Mouse (Mus musculus): ENCODE results near the gene Hist1h4n.
"Not testable (repeated sequence)": the region's sequence is repeated elsewhere in the genome, so short reads cannot be mapped to it uniquely, and the experiment has no call there.

Gene Hist1h4n

DNA sequence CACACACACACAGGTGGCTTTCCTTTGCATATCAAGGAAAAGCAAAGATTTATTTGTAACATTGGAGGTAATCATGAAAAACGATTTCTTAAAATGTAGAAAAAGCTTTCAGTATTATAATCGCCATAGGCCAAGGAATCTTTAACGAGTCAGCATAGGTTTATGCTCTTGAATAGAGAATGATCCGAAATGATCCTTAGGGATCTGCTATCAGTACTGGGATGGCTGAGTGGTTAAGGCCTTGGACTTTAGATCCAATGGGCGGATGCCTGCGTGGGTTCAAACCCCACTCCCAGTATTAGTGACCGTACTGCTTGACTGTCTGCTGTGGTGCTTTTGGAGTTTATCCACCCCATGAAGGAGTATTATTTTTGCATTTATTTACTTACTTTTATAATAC is 36.4 kb downstream of the Hist1h4n start:
- CTCF ChIA-PET: no interaction called here

DNA sequence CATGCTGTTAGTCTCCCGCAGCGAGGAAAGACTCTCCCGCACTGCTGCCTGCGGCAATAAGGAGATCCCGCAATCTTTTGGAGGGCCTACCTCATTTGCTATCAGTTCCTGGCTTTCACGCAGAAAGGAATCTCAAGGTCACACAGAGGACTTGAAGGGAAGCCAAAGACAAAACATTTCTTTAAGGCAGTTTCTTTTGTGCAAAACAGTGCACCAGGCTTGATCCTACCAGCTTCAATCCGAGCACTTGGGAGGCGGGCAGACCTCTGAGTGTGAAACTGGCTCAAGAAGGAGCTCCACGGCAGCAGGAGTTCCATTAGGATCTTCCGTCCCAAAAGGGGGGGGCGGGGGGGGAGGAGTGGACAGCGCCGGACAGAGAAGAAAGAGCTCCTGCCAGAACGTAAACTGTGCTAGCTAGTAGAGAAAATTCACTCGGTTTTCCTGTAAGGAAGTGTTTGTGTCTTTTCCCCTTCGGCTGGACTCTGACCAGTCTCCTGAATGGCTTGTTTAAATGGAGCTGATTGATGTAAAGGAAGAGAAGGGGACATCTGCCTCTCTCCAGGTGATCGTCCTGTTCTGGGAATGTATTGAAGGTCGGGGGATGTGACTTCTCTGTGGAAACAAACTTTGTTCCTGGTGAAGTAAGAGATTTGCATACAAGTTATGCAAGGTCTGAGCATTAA is 41.3 kb downstream of the Hist1h4n start:
- CTCF ChIA-PET: interaction anchor here (0.6 to 0.7 kb wide), 2 partner anchors 65 to 392 kb away, joined by 4 to 6 read pairs; no protein-coding TSS in a partner anchor

- CTCF ChIA-PET: no interaction called here
Measured at GRCm38 (mm10) chr13:21789925-21790324, 42.1 kb downstream of the Hist1h4n start.

DNA sequence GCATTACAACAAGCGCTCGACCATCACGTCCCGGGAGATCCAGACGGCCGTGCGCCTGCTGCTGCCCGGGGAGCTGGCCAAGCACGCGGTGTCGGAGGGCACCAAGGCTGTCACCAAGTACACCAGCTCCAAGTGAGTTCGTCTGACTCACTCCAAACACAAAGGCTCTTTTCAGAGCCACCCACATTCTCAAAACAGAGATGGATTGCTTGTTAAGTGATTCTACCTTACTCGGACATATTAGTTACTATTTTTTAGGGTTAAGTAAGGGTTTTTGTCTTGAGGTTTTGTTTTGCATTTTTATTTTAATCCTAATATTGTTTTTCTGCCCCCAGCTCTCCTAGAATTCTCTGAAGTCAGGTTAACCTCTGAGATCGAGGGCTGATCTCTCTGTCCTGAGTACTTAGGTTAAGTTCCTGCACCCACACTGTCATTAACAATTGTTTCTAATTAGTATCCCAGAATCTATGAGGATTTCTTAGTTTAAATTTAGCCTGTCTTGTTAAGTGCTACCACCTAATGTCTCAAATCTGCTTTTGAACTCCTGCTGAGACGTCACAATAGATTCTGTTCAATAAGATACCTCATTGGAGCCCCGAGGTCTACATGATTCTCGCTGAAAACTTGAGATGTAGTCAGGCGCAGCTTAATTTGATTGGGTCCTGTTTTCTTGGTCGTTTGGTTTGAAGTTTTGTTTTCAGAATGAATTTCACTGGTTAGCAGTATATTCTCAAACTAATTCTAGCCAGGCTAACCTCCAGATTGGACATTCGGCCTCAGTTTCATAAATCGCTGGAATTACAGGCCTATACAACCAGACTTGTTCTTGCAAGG is 44.0 kb downstream of the Hist1h4n start:
- CTCF ChIA-PET: no interaction called here

DNA sequence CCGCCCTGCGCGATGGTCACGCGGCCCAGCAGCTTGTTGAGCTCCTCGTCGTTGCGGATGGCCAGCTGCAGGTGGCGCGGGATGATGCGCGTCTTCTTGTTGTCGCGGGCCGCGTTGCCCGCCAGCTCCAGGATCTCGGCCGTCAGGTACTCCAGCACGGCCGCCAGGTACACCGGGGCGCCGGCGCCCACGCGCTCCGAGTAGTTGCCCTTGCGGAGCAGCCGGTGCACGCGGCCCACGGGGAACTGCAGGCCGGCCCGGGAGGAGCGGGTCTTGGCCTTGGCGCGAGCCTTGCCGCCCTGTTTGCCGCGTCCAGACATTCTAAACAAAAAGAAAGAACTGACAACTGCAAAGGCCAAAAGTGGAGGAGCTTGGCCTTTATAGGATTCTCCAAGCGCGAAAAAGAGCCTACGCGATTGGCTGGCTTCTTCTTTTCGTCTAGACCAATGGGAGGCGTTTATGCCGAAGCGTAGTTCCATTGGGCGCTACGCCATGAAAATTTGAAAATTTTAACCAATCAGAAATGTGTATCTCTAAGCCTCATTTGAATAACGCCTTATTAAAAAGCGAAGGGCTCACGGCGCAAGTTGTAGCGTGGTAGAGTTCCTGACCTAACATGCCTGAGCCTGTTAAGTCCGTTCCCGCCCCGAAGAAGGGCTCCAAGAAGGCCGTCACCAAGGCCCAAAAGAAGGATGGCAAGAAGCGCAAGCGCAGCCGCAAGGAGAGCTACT is 44.9 kb downstream of the Hist1h4n start, which contains the start of the genes Hist1h2an and Hist1h2bp:
Gene Hist1h2an, minus strand, starts transcription at position 320 of the 731 bp plus-strand sequence.
Gene Hist1h2bp, plus strand, starts transcription at position 563 of the 731 bp plus-strand sequence.
- CTCF ChIA-PET: not testable (repeated sequence)

- CTCF ChIA-PET: no interaction called here
Measured at GRCm38 (mm10) chr13:21786189-21786898, 45.7 kb downstream of the Hist1h4n start.

DNA sequence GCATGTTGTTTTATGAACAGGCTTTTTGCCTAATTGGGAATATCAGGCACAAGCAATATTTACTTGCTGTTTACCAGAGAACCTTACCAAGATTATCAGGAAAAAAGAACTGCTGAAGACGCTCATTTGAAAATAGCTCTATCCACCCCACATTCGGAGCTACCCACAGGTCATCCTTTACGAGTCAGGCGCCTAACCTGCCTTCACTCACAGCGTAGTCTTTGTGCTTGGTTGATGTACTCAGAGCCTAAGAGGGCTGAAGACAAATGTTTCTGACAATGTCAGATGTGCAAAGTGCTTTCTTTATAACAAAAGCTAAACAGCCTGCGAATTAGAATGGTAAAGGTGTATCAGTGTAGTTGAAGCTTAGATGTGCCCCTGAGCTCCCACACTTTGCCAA is 47.7 kb downstream of the Hist1h4n start:
- CTCF ChIA-PET: no interaction called here

DNA sequence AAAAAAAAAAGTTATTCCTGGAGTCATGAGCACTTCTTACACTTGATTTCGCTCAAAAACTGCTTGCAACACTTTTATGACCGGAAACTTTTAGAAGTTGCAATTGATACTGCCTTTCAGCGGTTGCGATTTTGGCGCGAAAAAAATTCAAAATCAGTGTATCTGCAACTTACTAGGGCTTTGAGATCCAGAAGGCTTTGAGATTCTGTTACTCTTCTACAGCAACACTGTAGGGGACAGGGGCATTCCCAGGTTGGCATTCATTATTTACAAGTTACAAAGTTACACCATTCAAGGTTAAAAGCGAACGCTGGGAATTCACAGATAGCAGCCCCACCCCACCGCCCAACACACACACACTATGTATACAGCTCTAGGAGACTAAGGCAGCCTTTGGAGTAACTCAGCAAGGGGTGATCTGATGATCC is 48.2 kb downstream of the Hist1h4n start:
- CTCF ChIA-PET: interaction anchor here (0.6 kb wide), 1 partner anchor 28 kb away, joined by 3 read pairs; no protein-coding TSS in a partner anchor

GRCm38 (mm10) chr13:21783255-21783617 is 48.8 kb downstream of the Hist1h4n start, which contains the start of gene Hist1h3i:
TSS of gene Hist1h3i (minus strand) at chr13:21783370.
- CTCF ChIA-PET: no interaction called here

DNA sequence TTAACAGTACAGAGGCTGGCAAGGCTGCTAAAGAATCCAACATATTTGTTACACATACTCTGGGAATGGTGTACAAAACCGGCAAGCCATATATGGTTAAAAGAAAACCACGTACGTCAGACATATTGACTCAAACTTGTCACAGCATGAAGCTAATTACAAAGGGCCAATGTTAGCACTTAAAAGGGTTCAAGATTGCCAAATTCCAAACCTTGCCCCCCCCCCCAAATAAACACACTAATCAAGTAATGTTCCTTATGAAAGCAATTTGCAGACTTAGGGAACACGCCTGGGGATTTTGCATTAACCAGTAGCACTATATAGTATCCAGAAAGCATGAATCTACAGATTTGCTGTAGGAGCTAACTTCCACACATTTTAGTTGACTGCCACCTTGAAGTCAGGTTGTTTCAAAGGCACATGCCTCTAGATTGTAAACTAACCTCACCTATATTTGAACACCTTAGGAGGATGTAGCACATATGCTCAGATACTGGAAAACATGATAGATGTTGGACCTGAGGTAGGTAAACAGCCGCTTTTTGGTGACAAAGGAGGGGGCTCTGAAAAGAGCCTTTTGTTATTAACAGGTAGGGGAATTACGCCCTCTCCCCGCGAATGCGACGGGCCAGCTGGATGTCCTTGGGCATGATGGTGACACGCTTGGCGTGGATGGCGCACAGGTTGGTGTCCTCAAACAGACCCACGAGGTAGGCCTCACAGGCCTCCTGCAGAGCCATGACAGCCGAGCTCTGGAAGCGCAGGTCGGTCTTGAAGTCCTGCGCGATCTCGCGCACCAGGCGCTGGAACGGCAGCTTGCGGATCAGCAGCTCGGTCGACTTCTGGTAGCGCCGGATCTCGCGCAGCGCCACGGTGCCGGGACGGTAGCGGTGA is 49.4 kb downstream of the Hist1h4n start:
- CTCF ChIA-PET: interaction anchor here (0.6 kb wide), 1 partner anchor 72 kb away, joined by 3 read pairs; no protein-coding TSS in a partner anchor

All from spleen, embryonic (tissue).